Mouse (Mus musculus): Measurements from ENCODE around the gene Uchl1.

DNA sequence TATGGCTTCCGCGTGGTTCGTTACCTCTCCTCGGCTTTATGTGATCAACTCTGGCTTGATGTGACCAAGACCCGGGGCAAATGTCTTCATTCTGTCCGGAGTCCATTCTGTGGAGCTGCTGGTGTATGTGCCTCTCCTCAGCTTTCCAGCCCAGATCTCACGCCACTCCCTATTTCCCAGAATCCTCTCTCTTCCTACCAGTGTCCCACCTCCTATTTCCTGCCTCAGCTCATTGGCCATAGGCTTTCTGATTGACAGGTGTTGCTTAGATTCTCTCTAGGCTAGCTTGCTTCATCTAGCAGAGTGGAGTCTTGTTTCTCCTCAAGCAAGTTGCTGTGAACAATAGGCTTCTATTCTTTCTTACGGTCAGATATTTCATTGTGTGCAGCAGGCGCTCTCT lies 13.9 kb downstream of the Uchl1 start:
- TF ChIP-seq POLR2A (IDR thresholded peaks at IDR 0.05; ENCODE audit: borderline replicate concordance, low read depth, low read length) (no peak), CTCF (IDR thresholded peaks at IDR 0.05; ENCODE audit: low read depth, low read length) (no peak)
